Mouse (Mus musculus): ENCODE measurements around the gene Gm39566.

The Gm39566 gene

GRCm38 (mm10) chr11:69797924-69798323 lies 17.2 kb downstream of the Gm39566 start:
- DNase-seq (ENCODE audit: low spot score in 2 of 2), result no peak

DNA sequence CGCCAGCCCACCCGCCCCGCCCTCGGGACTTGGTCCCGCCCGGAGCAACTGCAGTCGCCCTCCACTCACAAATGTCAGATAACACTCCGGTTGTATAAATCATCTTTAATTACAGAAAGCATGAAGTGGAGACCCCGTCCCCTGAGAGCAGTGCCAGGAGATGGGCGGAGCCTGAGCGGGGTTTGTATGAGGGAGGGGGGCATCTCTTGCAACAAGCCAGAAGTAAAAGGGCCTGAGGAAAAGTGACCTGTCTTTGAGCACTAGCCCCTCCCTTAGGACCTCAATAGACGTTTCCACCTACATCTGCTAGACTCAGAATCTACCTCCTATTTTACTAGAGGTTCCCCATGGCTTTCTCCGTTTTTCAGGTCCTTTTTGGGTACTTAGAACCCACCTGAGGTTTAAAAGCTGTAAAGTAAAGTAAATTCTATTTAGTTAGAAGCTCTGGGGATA lies 19.1 kb downstream of the Gm39566 start:
- no peak for DNase-seq (ENCODE audit: low spot score in 2 of 2)

GRCm38 (mm10) chr11:69795168-69795982 lies 19.7 kb downstream of the Gm39566 start, which contains the start of gene Chrnb1:
Gene Chrnb1 (minus strand): TSS chr11:69795943.
- peak; percentile 97 to 99 for DNase-seq (ENCODE audit: low spot score in 2 of 2)

GRCm38 (mm10) chr11:69793429-69793828 lies 21.7 kb downstream of the Gm39566 start:
- DNase-seq (ENCODE audit: low spot score in 2 of 2), result no peak

DNA sequence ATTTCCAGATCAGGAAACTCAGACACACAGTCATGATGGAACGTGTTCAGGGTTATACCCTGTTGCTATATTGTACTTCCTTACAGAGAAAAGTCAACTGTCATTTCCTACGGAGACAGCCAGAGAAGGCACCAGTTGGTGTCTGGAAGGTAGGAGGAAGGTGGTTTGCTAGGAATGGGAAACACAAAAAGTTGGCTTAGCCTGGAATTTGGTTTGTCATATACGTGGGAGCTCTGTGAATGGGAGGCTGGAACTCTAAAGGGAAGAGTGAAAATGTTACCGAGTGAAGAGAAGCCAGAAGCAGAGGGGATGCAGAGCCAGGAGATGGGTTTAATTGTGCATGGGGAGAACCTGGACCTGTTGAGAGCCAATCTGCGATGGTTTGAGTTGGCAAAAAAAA lies 23.7 kb downstream of the Gm39566 start:
- DNase-seq (ENCODE audit: low spot score in 2 of 2), result no peak

- DNase-seq (ENCODE audit: low spot score in 2 of 2), result no peak
Observed at GRCm38 (mm10) chr11:69789431-69789830, 25.7 kb downstream of the Gm39566 start.

GRCm38 (mm10) chr11:69787306-69787705 lies 27.8 kb downstream of the Gm39566 start:
- no peak for DNase-seq (ENCODE audit: low spot score in 2 of 2)

DNA sequence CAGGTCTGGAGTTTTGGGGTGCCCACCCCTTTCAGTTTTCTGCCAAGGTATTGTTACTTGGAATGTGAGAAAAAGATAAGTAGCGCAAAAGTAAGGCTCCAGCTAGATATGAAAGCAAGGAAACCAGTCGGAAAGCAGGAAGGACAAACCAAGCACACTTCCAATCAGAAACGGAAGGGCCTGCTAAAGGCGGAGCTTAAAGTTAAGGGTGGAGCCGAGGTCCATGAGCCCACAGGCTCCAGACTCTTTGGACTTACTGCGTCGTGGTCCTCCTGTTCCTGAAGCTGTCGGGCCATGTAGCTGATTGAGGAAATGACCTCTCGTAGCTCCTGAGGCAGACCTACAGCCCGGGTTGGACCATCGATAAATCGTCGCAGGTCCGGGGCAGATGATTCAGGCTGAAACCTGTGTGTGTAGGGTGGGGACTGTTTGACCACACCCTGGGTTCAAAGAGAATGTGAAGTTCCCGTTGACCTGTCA lies 30.3 kb downstream of the Gm39566 start:
- peak; percentile 74 to 80 for DNase-seq (ENCODE audit: low spot score in 2 of 2)

DNA sequence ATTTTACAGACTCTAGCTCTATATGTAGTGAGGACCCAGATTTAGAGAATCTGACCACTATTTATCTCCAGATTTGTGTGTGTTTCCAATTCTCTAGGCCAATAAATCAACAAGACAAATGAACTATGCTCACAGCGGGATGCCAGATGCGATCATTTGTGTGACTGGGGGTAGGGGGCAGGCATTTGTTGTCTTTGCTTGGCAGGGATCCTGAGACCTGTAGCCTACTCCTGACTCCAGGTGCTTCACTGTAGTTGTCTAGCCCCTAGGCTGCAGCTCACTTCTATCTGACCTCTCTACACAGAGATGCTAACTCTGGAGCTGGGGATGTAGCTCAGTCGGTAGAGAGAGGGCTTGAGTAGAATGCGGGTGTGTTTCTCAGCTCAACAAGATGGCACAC lies 33.3 kb downstream of the Gm39566 start:
- DNase-seq (ENCODE audit: low spot score in 2 of 2), result no peak

- DNase-seq (ENCODE audit: low spot score in 2 of 2), result no peak
Observed at GRCm38 (mm10) chr11:69778985-69779384, 36.1 kb downstream of the Gm39566 start.

DNA sequence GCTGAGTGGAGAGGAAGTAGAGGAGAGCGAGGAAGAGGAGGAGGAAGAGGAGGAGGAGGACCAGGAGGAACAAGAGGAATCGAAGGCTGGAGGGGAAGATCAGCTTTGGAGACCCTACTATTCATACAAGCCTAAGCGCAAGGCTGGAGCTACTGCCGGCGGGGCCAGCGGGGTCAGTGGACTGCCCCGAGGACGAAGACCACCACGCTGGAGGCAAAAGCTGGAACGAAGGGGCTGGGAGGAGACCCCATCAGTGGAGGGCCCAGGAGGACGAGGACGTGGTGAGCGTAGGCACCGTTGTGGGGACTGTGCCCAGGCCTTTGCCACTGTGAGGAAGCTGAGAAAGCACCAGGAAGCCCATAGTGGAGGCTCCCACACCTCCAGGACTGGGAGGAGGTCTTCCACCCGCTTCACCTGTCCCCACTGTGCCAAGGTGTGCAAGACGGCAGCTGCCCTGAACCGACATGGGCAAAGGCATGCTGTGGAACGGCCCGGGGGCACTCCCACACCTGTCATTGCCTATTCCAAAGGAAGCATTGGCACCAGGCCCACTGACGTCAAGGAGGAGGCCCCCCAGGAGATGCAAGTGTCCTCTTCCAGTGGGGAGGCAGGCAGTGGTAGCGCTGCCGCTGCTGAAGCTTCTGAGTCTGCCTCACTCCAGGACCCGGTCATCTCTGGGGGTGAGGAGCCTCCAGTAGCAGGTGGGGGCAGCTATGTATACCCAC lies 36.7 kb downstream of the Gm39566 start:
- DNase-seq (ENCODE audit: low spot score in 2 of 2), result no peak

- no peak for DNase-seq (ENCODE audit: low spot score in 2 of 2)
Observed at GRCm38 (mm10) chr11:69777504-69778257, 37.4 kb downstream of the Gm39566 start.

DNA sequence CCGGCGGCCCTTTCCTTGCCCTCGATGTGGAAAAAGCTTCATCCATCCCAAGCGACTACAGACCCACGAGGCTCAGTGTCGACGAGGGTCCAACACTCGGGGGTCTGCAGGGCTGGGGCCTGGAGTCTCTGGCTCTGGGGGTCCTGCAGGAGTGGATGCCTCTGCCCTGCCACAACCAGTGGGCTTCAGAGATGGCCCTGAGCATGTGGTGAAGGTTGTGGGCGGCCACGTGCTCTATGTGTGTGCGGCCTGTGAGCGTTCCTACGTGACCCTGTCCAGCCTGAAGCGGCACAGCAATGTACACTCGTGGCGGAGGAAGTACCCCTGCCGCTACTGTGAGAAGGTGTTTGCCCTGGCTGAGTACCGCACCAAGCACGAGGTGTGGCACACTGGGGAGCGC lies 38.6 kb downstream of the Gm39566 start:
- DNase-seq (ENCODE audit: low spot score in 2 of 2), result no peak

GRCm38 (mm10) chr11:69775716-69776115 lies 39.4 kb downstream of the Gm39566 start:
- no peak for DNase-seq (ENCODE audit: low spot score in 2 of 2)

GRCm38 (mm10) chr11:69774961-69775360 lies 40.1 kb downstream of the Gm39566 start:
- no peak for DNase-seq (ENCODE audit: low spot score in 2 of 2)

- DNase-seq (ENCODE audit: low spot score in 2 of 2), result peak; percentile 33 to 45
Observed at GRCm38 (mm10) chr11:69767625-69767909, 47.5 kb downstream of the Gm39566 start.

- DNase-seq (ENCODE audit: low spot score in 2 of 2), result no peak
Observed at GRCm38 (mm10) chr11:69766872-69767624, 48.0 kb downstream of the Gm39566 start.

- DNase-seq (ENCODE audit: low spot score in 2 of 2), result peak; percentile 76 to 77
Observed at GRCm38 (mm10) chr11:69766126-69766609, 48.9 kb downstream of the Gm39566 start.

DNA sequence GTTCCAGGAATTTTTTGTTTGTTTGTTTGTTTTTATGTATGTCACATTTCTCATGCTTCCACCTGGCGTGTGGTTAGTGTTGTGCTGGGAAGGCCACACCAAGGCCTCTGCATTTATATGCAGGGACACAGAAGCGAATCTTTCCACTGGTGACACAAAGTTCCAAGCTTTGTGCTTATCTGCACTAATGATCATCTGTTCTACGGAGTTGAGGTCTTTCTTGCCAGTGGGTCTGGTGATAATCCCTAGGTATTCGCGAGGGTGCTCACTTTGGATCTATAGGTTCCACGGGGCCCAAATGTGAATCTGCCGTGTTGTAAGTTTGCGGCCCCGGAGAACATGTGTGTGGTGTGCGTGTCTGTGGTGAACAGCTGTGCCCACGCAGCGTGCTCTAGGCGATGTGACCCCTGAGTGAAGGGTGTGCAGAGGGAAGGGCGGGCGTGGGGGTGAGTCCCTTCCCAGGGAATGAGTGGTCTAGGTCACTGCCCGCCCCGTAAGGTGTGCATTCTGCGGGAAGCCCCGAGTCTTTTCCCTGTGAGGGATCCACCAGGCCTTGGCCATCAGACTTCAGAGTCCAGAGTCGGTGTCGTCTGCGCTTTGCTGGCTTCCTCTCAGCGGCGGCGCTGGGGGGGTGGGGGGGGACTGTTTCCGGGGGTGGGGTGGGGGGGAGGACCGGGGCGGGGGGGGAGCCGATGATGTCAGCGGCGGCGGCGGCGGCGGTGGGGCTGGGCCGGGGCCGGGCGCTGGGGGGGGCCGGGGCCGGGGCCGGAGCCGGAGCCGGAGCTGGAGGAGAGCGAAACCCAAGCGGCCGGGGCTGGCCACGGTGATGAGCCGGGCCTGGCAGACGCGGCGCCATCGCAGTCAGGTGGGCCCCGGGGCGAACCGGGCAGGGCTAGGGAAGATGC lies 49.6 kb downstream of the Gm39566 start, which contains the start of gene Zbtb4:
TSS of gene Zbtb4 (plus strand) at position 692 of the 905 bp plus-strand sequence.
- DNase-seq (ENCODE audit: low spot score in 2 of 2), result peak; percentile 49 to 50

DNA sequence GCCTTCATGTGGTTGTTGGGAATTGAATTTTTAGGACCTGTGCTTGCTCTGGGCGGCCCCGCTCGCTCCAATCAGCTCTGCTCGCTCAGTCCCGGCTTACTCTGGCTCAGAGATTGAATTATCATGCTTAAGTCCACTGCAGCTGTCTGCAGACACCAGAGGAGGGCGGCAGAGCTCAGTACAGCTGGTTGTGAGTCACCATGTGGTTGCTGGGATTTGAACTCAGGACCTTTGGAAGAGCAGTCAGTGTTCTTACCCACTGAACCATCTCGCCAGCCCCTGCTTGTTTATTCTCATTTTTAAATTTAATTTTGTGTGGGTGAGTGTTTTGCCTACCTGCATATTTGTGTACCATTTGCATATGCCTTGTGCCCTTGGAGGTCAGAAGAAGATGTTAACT lies 51.5 kb downstream of the Gm39566 start:
- DNase-seq (ENCODE audit: low spot score in 2 of 2), result no peak

Data from heart, adult 9 months (tissue).